Mouse (Mus musculus) liver, postnatal 0 days (tissue): ENCODE results near the gene Hyal1. TPM values are rescaled to one million over a fixed set of nuclear protein-coding genes. Genes with fewer than 3 reads are reported as not detected.

Source experiments
- ATAC-seq: fragments of 200-750 bp; cut with Nextera tagmentation; 2 replicates; pipeline ENCODE4 v1.8.0; 2017; ENCODE audit warnings: mild to moderate bottlenecking, moderate library complexity
- DNase-seq: peaks from one replicate; pipeline ENCODE4 v3.0.0-alpha.2; 2016
- H3K27ac ChIP-seq: fragments of 300-500 bp; sonication (generic); 2 replicates; pipeline ENCODE4 v1.5.1; 2014; ENCODE audit warnings: antibody characterized with exemption, moderate library complexity, mild to moderate bottlenecking, low read depth
- H3K27me3 ChIP-seq: fragments of 300-500 bp; sonication (generic); 2 replicates; pipeline ENCODE4 v1.6.1; 2014; ENCODE audit warnings: low read length, control low read depth, mixed read lengths; ENCODE audit not compliant: insufficient read depth
- H3K36me3 ChIP-seq: fragments of 300-500 bp; sonication (generic); replicated peaks from 2 replicates; pipeline ENCODE4 v1.6.1; 2014; ENCODE audit warnings: mild to moderate bottlenecking, control low read depth, low read length, moderate library complexity, mixed read lengths; ENCODE audit not compliant: insufficient read depth
- H3K4me1 ChIP-seq: fragments of 300-500 bp; sonication (generic); 2 replicates; pipeline ENCODE4 v1.6.1; 2014; ENCODE audit warnings: antibody characterized with exemption, mild to moderate bottlenecking, control low read depth; ENCODE audit not compliant: insufficient read depth
- H3K4me2 ChIP-seq: fragments of 300-500 bp; sonication (generic); 2 replicates; pipeline ENCODE4 v1.6.1; 2014; ENCODE audit warnings: low read depth, mild to moderate bottlenecking, low read length, moderate library complexity, mixed read lengths
- H3K4me3 ChIP-seq: fragments of 300-500 bp; sonication (generic); 2 replicates; pipeline ENCODE4 v1.5.1; 2014; ENCODE audit warnings: low read depth, low read length
- H3K9ac ChIP-seq: fragments of 300-500 bp; sonication (generic); replicated peaks from 2 replicates; pipeline ENCODE4 v1.6.1; 2014; ENCODE audit warnings: mild to moderate bottlenecking, moderate library complexity
- H3K9me3 ChIP-seq: fragments of 300-500 bp; sonication (generic); 2 replicates; pipeline ENCODE4 v1.6.1; 2016; ENCODE audit warnings: mild to moderate bottlenecking, control low read depth, low read length, mixed read lengths
- CTCF ChIP-seq: sonication (generic); IDR thresholded peaks from 2 replicates; pipeline ENCODE4 v1.5.1; 2016; ENCODE audit warnings: antibody characterized with exemption, low read depth
- EP300 ChIP-seq: IDR thresholded peaks from 2 replicates; pipeline ENCODE4 v1.6.1; 2016; ENCODE audit warnings: antibody characterized with exemption, low read depth, mild to moderate bottlenecking
- WGBS: fragments of 180-500 bp; shearing (Covaris S2); extraction: QIAGEN DNeasy Blood & Tissue Kit; methylation state at CpG from one replicate; pipeline ENCODE4 v1.1.7; 2014; ENCODE audit not compliant: insufficient replicate concordance; 5-methylcytosine and 5-hydroxymethylcytosine counted together
- polyA plus RNA-seq: library from polyadenylated mRNA; unstranded; fragments of >200 nt; fragmentation: Nextera tagmentation; extraction: Ambion mirVana; gene quantifications from 2 replicates; pipeline ENCODE4 v1.2.1, GENCODE M21; 2015

Gene Hyal1
- polyA plus RNA-seq, 1 experiment from 2014 or later = 3.3 TPM

GRCm38 (mm10) chr9:107544196-107544700 is 32.5 kb upstream of the Hyal1 start:
- 95% methylated on average over 17 of the region's 17 CpGs for WGBS
- H3K4me1 ChIP-seq = peaks cover 27% of the 10 kb centered on the region

DNA sequence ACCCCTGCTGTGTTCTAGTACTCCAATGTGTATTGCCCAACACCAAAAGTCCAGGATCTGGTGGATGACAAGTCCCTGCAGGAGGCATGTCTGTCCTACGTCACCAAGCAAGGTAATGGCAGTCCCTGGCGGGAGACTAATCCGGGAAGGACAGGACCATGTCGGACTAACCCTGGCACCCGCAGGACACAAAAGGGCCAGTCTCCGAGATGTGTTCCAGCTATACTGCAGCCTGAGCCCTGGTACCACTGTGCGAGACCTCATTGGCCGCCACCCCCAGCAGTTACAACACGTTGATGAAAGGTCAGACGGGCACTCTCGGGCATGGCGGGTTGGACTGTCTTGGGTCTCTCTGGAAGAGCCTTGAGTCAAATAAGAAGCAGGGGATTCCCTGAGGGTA is 32.0 kb upstream of the Hyal1 start:
- no peak overlapping the region for H3K4me2 ChIP-seq
- TF ChIP-seq CTCF (no peak), EP300 (no peak)
- no peaks in the 10 kb centered on the region for H3K27me3 ChIP-seq
- peaks cover 8% of the 10 kb centered on the region; the same call in 1 of the 2 replicates for H3K36me3 ChIP-seq
- 90% methylated on average over 12 of the region's 12 CpGs for WGBS
- no peaks in the 10 kb centered on the region for H3K9me3 ChIP-seq
- no peak for ATAC-seq
- peaks cover 29% of the 10 kb centered on the region for H3K4me1 ChIP-seq
- no peak for DNase-seq
- no peak overlapping the region for H3K4me3 ChIP-seq
- H3K27ac ChIP-seq = no peak overlapping the region
- no peak overlapping the region for H3K9ac ChIP-seq

More at GRCm38 (mm10) chr9:107544196-107544700, 32.5 kb upstream of the Hyal1 start:
- Histone ChIP-seq H3K4me2 (no peak overlapping the region), H3K27me3 (no peaks in the 10 kb centered on the region), H3K36me3 (peaks cover 12% of the 10 kb centered on the region; the same call in 1 of the 2 replicates), H3K4me3 (no peak overlapping the region), H3K9ac (no peak overlapping the region), H3K27ac (no peak overlapping the region), H3K9me3 (no peaks in the 10 kb centered on the region)
- no peak for TF ChIP-seq CTCF
- no peak for TF ChIP-seq EP300
- ATAC-seq (no peak), DNase-seq (no peak)

GRCm38 (mm10) chr9:107545199-107545598 is 31.5 kb upstream of the Hyal1 start:
- H3K36me3 ChIP-seq = peaks cover 3% of the 10 kb centered on the region; the same call in 1 of the 2 replicates
- no peak overlapping the region for H3K4me3 ChIP-seq
- peaks cover 33% of the 10 kb centered on the region for H3K4me1 ChIP-seq
- 0 out of 2 replicates have a peak, but pooled peaks cover 2% of the 10 kb centered on the region for H3K27me3 ChIP-seq
- TF ChIP-seq CTCF (no peak), EP300 (no peak)
- no peak overlapping the region for H3K4me2 ChIP-seq
- 78% methylated on average over 10 of the region's 10 CpGs for WGBS
- no peak overlapping the region for H3K9ac ChIP-seq
- H3K9me3 ChIP-seq = no peaks in the 10 kb centered on the region
- no peak for ATAC-seq
- DNase-seq = no peak
- H3K27ac ChIP-seq = no peak overlapping the region

DNA sequence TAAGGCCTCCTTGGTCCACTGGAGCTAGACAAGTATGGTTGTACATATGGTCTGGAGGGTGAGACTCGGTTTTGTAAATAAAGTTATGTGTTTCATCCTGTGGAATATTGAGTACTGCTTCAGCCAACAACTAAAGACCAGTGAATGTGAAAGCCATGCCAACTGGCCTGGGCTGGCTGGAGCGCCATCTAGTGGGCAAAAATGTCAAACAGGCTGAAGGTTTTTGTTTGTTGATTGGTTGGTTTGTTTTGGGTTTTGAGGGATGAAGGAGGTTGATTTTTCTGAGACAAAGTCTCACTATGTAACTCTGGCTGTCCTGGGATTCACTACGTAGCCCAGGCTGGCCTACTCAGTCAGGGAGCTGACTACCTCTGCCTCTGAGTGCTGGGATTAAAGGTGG is 31.1 kb upstream of the Hyal1 start:
- Histone ChIP-seq H3K4me1 (peaks cover 37% of the 10 kb centered on the region), H3K4me2 (no peak overlapping the region), H3K4me3 (no peak overlapping the region), H3K9me3 (no peaks in the 10 kb centered on the region), H3K9ac (no peak overlapping the region), H3K27ac (no peak overlapping the region), H3K27me3 (0 out of 2 replicates have a peak, but pooled peaks cover 3% of the 10 kb centered on the region), H3K36me3 (peaks cover 3% of the 10 kb centered on the region; the same call in 1 of the 2 replicates)
- ATAC-seq (no peak), DNase-seq (peak; percentile 85)
- peak; percentile 97 for TF ChIP-seq CTCF
- no peak for TF ChIP-seq EP300
- 10% methylated on average over 3 of the region's 3 CpGs for WGBS

- peaks cover 43% of the 10 kb centered on the region for H3K4me1 ChIP-seq
- TF ChIP-seq CTCF (no peak), EP300 (no peak)
- peaks cover 3% of the 10 kb centered on the region; the same call in 1 of the 2 replicates for H3K36me3 ChIP-seq
- no peaks in the 10 kb centered on the region for H3K9me3 ChIP-seq
- no peak within 1 kb of the TSS for H3K4me3 ChIP-seq
- H3K27ac ChIP-seq = 0 out of 2 replicates have a peak within 1 kb of the TSS, but pooled peaks have one; percentile 1
- DNase-seq = peak; percentile 90
- ATAC-seq = peak; percentile 60
- WGBS = 3% methylated on average over 20 of the region's 20 CpGs
- peak within 1 kb of the TSS; percentile 57 for H3K4me2 ChIP-seq
- H3K9ac ChIP-seq = peak within 1 kb of the TSS; percentile 4; the same call in 1 of the 2 replicates
- H3K27me3 ChIP-seq = 0 out of 2 replicates have a peak, but pooled peaks cover 7% of the 10 kb centered on the region
Measured at GRCm38 (mm10) chr9:107547026-107547425, 29.7 kb upstream of the Hyal1 start, which contains the start of gene Zmynd10. Zmynd10 (plus strand) TSS chr9:107547298.

GRCm38 (mm10) chr9:107547957-107548356 is 28.8 kb upstream of the Hyal1 start:
- Histone ChIP-seq H3K4me2 (no peak overlapping the region), H3K4me1 (peaks cover 43% of the 10 kb centered on the region), H3K9me3 (no peaks in the 10 kb centered on the region), H3K27ac (no peak overlapping the region), H3K27me3 (0 out of 2 replicates have a peak, but pooled peaks cover 10% of the 10 kb centered on the region), H3K36me3 (peaks cover 3% of the 10 kb centered on the region; the same call in 1 of the 2 replicates), H3K9ac (no peak overlapping the region), H3K4me3 (no peak overlapping the region)
- 73% methylated on average over 5 of the region's 5 CpGs for WGBS
- DNase-seq = no peak
- TF ChIP-seq CTCF (no peak), EP300 (no peak)
- no peak for ATAC-seq
